Mouse (Mus musculus): ENCODE results near the gene Mtmr4. TPM values are rescaled to one million over a fixed set of nuclear protein-coding genes. Genes with fewer than 3 reads are reported as not detected.

The Mtmr4 gene
- polyA plus RNA-seq, 1 experiment from 2014 or later = 58.2 TPM

DNA sequence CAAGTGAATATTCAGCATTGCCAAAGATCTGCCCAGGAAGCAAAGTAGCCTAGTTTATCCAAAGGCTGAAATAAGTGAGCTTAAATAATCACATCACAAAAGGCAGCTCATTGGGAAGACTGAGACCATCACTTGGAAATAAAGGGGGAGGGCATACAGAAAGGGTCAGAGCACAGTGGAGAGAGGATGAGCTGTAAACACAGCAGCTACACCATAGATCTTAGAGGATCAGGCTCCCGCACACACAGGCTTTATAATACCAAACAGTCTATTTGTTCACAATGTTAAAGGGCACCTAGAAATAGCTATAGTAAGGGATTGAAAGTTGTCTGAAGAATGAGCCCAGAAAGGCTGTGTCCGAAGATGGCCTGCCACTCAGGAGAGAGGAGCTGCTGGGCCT lies 46.8 kb downstream of the Mtmr4 start:
- Histone ChIP-seq H3K27ac (replicated peaks) (peak overlapping the region; percentile 6; the same call in 1 of the 2 replicates), H3K36me3 (peaks cover 10% of the 10 kb centered on the region; the same call in 1 of the 2 replicates), H3K27me3 (no peaks in the 10 kb centered on the region), H3K4me2 (peak overlapping the region; percentile 59), H3K9me3 (no peaks in the 10 kb centered on the region), H3K4me3 (peak overlapping the region; percentile 37), H3K9ac (peak overlapping the region; percentile 70), H3K4me1 (replicated peaks) (peaks cover 12% of the 10 kb centered on the region)
- no peak; the same call in 1 of the 2 replicates for ATAC-seq (ENCODE audit: low read depth)
- 13% methylated on average over 2 of the region's 2 CpGs for WGBS

DNA sequence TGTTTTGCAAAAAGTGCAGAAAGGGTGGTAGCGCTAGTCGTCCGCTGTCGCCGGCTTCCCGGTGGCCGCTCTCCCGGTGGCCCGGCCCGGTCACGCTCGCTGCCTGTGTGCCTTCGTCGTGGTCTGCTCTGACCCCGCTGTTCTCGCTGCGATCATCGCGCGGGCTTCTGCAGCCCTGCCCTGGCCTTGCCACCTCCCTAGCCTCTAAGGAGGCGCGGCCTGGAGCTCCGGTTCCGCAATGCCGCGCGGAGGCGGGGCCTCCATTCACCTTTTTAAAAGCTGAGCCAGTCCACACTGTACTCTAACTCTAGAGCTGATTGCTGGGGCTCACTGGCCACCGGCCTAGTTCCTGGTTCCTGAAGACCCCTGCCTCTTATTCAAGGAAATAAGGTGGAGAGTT lies 47.2 kb downstream of the Mtmr4 start:
- H3K27me3 ChIP-seq = no peaks in the 10 kb centered on the region
- H3K36me3 ChIP-seq = peaks cover 10% of the 10 kb centered on the region; the same call in 1 of the 2 replicates
- peak; percentile 63; the same call in 1 of the 2 replicates for ATAC-seq (ENCODE audit: low read depth)
- H3K4me1 ChIP-seq (replicated peaks) = peaks cover 12% of the 10 kb centered on the region
- peak overlapping the region; percentile 59 for H3K4me2 ChIP-seq
- H3K9ac ChIP-seq = peak overlapping the region; percentile 70
- under 1% methylated on average over 29 of the region's 29 CpGs for WGBS
- peak overlapping the region; percentile 37 for H3K4me3 ChIP-seq
- no peaks in the 10 kb centered on the region for H3K9me3 ChIP-seq
- H3K27ac ChIP-seq (replicated peaks) = peak overlapping the region; percentile 6; the same call in 1 of the 2 replicates

DNA sequence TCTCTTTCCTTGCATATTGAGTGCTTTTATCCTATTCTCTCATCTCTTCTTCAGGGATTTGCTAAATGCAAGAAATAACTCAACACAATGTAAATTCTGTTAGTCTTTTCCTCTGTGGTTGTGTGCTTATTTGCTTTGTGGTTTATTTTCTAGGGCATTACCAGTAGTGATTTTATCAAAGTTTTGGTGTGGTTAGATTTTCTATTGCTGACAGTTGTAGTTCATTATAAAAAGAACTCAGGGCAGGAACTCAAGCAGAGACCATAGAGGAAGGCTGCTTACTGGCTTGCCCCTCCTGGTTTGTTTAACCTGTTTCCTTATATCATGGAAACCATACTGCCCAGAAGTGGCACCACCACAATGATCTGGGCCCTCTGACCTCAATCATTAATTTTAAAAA lies 50.9 kb downstream of the Mtmr4 start:
- Histone ChIP-seq H3K36me3 (no peaks in the 10 kb centered on the region), H3K27ac (replicated peaks) (no peak overlapping the region), H3K4me2 (no peak overlapping the region), H3K9ac (no peak overlapping the region), H3K9me3 (no peaks in the 10 kb centered on the region), H3K4me3 (no peak overlapping the region), H3K4me1 (replicated peaks) (peaks cover 12% of the 10 kb centered on the region), H3K27me3 (no peaks in the 10 kb centered on the region)
- no peak for ATAC-seq (ENCODE audit: low read depth)

DNA sequence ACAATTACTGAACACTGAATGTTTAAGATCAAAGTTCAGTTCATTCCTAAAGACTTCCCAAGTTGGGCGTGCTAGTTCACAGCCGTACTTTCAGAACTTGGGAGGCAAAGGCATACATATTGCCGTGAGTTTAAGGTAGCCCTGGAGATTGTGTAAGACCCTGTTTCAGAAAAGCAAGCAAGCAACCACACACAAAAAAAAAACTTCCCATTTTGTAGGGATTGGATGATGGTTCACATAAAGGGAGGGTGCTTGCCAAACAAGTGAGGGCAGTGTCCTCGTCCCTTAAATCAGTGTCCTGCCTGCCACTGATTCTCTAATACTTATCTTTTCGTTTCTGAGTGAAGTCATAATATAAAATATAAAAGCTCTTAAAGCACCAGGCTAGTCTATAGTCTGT lies 62.7 kb downstream of the Mtmr4 start:
- Histone ChIP-seq H3K4me2 (no peak overlapping the region), H3K4me3 (no peak overlapping the region), H3K27me3 (no peaks in the 10 kb centered on the region), H3K27ac (replicated peaks) (no peak overlapping the region), H3K9me3 (no peaks in the 10 kb centered on the region), H3K9ac (no peak overlapping the region), H3K4me1 (replicated peaks) (no peaks in the 10 kb centered on the region), H3K36me3 (no peaks in the 10 kb centered on the region)
- 83% methylated on average over 5 of the region's 5 CpGs for WGBS
- no peak for ATAC-seq (ENCODE audit: low read depth)

DNA sequence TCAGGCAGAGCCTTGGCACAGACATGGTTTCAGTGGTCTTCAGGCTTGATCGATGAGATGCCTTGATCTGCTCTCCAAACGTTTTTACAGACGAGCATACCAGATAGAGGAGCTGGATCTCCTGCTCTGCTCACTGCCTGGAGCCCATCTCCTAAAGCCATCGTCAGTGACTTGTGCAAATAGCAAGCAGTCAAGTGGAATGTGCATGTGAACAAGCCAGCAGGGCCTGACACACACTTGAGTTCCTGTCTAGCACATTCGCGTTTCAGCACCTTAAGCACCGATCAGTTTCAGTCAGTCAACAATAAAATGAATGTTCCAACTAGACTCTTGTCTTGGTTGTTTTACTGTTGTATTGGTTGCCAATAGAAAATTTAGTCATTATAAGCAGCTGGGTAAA lies 67.3 kb downstream of the Mtmr4 start:
- WGBS = 79% methylated on average over 7 of the region's 7 CpGs
- H3K4me3 ChIP-seq = no peak overlapping the region

DNA sequence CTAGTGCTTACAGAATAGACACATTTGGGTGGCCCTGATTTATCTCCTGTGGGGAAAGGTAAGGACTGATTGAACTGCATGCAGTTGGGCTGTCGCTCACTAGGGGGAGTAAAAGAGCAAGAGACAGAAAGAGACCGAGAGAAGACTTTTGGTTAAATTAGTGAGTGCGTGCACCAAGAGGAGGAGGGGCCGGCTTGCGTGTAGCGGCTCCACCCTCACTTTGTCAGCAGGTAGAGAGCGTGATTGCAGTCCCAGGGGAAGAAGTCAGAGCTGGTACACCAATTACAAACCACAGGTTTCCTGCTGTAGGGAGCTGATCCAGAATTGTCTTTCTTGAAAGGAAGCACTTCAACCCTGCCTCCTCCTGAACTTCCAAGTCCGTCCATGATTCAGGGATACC lies 70.4 kb downstream of the Mtmr4 start, which contains the start of gene Rnf43:
Gene Rnf43 (plus strand): TSS at position 316 of the 400 bp plus-strand sequence.
- WGBS = 0% methylated on average over 8 of the region's 8 CpGs
- Histone ChIP-seq H3K36me3 (no peaks in the 10 kb centered on the region), H3K4me1 (replicated peaks) (peaks cover 10% of the 10 kb centered on the region), H3K4me2 (peak within 1 kb of the TSS; percentile 58), H3K9me3 (no peaks in the 10 kb centered on the region), H3K9ac (no peak within 1 kb of the TSS), H3K27ac (replicated peaks) (no peak within 1 kb of the TSS), H3K4me3 (peak within 1 kb of the TSS; percentile 36), H3K27me3 (peaks cover 24% of the 10 kb centered on the region)
- ATAC-seq (ENCODE audit: low read depth) = no peak

More for the DNA sequence above, 67.3 kb downstream of the Mtmr4 start:
- no peak overlapping the region for H3K9ac ChIP-seq
- no peak for ATAC-seq (ENCODE audit: low read depth)
- H3K27ac ChIP-seq (replicated peaks) = no peak overlapping the region
- H3K4me1 ChIP-seq (replicated peaks) = peaks cover 10% of the 10 kb centered on the region
- H3K36me3 ChIP-seq = no peaks in the 10 kb centered on the region
- no peak overlapping the region for H3K4me2 ChIP-seq
- no peaks in the 10 kb centered on the region for H3K9me3 ChIP-seq
- H3K27me3 ChIP-seq = peaks cover 19% of the 10 kb centered on the region

DNA sequence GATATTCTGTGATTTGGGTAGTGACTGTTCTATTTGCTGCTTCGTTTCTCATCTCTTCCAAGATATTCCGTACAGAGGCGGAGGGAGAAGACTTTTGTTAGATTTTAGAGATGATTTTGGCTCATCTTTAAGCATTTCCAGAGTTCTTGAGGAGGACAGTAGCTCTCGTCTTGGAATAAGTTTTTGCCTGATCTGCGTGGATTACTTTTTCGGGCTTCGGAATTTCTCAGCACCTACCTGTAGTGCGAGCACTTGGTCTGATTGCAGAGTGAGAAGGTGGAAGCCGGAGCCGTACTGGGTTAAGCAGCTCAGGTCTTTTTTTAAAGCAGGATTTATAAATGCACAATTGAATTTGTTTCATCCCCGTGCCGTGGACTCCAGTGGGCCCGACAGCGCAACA lies 70.9 kb downstream of the Mtmr4 start:
- no peak for ATAC-seq (ENCODE audit: low read depth)
- no peak overlapping the region for H3K27ac ChIP-seq (replicated peaks)
- H3K4me2 ChIP-seq = peak overlapping the region; percentile 58
- no peaks in the 10 kb centered on the region for H3K9me3 ChIP-seq
- WGBS = 10% methylated on average over 14 of the region's 14 CpGs
- peak overlapping the region; percentile 36 for H3K4me3 ChIP-seq
- peaks cover 24% of the 10 kb centered on the region for H3K27me3 ChIP-seq
- H3K4me1 ChIP-seq (replicated peaks) = peaks cover 10% of the 10 kb centered on the region
- H3K9ac ChIP-seq = no peak overlapping the region
- H3K36me3 ChIP-seq = no peaks in the 10 kb centered on the region

DNA sequence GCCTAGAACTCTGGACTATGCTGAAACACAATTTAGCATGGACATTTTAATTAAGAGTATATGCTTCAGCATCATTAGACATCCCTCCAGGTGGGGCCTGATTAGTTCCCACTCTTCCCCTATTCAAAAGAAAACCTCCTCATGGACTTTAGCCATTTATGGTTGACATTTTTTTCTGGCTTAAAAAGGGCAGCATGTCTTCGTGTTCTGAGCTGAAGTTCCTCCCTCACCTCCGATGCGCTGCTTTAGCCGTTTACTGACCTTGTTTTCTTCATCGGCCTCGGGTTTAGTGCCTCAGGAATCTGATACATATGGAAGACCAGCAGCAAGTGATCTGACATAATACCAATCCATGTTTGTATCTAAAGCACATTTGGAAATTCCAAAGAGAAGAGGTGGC lies 72.0 kb downstream of the Mtmr4 start:
- H3K27me3 ChIP-seq = peaks cover 24% of the 10 kb centered on the region
- no peak overlapping the region for H3K4me3 ChIP-seq
- no peak overlapping the region for H3K4me2 ChIP-seq
- H3K4me1 ChIP-seq (replicated peaks) = peaks cover 10% of the 10 kb centered on the region
- no peaks in the 10 kb centered on the region for H3K36me3 ChIP-seq
- H3K27ac ChIP-seq (replicated peaks) = no peak overlapping the region
- WGBS = 82% methylated on average over 6 of the region's 6 CpGs
- no peaks in the 10 kb centered on the region for H3K9me3 ChIP-seq
- no peak for ATAC-seq (ENCODE audit: low read depth)
- H3K9ac ChIP-seq = no peak overlapping the region

DNA sequence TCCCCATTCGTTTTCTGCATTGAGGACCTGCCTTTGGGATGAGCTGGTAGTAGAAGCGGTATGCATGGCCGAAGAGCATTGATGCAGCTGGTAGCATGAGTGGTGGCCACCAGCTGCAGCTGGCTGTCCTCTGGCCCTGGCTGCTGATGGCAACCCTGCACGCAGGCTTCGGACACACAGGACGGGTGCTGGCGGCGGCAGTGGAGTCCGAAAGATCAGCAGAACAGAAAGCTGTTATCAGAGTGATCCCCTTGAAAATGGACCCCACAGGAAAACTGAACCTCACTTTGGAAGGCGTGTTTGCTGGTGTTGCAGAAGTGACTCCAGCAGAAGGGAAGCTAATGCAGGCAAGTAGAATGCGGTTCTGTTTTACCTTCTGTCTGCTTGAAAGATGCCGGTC lies 72.6 kb downstream of the Mtmr4 start:
- no peak overlapping the region for H3K4me3 ChIP-seq
- WGBS = 86% methylated on average over 12 of the region's 12 CpGs
- no peak overlapping the region for H3K9ac ChIP-seq
- H3K4me2 ChIP-seq = no peak overlapping the region
- H3K36me3 ChIP-seq = no peaks in the 10 kb centered on the region
- no peak for ATAC-seq (ENCODE audit: low read depth)
- peaks cover 10% of the 10 kb centered on the region for H3K4me1 ChIP-seq (replicated peaks)
- H3K9me3 ChIP-seq = no peaks in the 10 kb centered on the region
- no peak overlapping the region for H3K27ac ChIP-seq (replicated peaks)
- H3K27me3 ChIP-seq = peaks cover 24% of the 10 kb centered on the region

DNA sequence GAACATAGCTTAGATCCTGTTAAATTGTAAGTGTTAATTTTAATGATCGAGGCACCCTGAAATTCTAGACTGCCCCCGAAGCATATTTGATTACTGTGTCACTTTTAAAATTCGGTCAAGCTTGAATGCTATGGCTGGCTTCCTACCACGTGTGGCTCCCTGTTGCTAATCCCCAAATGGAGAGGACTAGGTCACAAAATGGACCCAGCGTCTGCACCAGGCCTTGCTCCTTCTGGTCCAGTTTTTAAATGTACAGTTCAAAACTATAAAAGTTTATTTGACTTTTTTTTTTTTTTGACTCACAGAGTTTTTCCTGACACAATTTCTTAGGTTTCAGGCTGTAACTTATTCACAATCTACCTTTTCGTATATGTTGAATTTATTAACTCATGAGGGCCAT lies 73.3 kb downstream of the Mtmr4 start:
- Histone ChIP-seq H3K9me3 (no peaks in the 10 kb centered on the region), H3K4me1 (replicated peaks) (peaks cover 10% of the 10 kb centered on the region), H3K27ac (replicated peaks) (no peak overlapping the region), H3K36me3 (no peaks in the 10 kb centered on the region), H3K4me3 (no peak overlapping the region), H3K4me2 (no peak overlapping the region), H3K9ac (no peak overlapping the region), H3K27me3 (peaks cover 24% of the 10 kb centered on the region)
- WGBS = 81% methylated on average over 6 of the region's 6 CpGs
- no peak for ATAC-seq (ENCODE audit: low read depth)

DNA sequence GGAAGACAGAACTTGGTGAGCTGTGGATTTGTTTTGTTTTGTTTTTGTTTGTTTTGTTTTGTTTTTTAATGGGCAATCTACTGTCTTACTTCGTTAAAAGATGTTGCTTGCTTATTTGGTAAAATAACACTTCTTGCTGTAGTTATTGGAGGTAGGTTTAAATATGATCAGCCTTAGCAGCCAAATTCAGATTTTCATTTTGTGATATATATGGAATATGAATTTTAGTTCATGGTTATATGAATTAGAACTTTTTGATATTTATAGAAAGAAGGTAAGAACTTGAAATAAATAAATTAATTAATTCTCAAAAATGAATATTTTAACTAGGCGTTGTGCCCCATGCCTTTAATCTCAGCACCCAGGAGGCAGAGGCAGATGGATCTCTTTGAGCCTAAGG lies 73.7 kb downstream of the Mtmr4 start:
- no peaks in the 10 kb centered on the region for H3K9me3 ChIP-seq
- H3K4me3 ChIP-seq = no peak overlapping the region
- no peak overlapping the region for H3K9ac ChIP-seq
- 82% methylated on average over 2 of the region's 2 CpGs for WGBS
- peaks cover 24% of the 10 kb centered on the region for H3K27me3 ChIP-seq
- no peak overlapping the region for H3K4me2 ChIP-seq
- peaks cover 10% of the 10 kb centered on the region for H3K4me1 ChIP-seq (replicated peaks)
- no peaks in the 10 kb centered on the region for H3K36me3 ChIP-seq
- no peak overlapping the region for H3K27ac ChIP-seq (replicated peaks)
- no peak for ATAC-seq (ENCODE audit: low read depth)
